Mouse (Mus musculus): Measurements from ENCODE around the gene Dcaf4. TPM values are rescaled to one million over a fixed set of nuclear protein-coding genes. Genes with fewer than 3 reads are reported as not detected.

The Dcaf4 gene
- polyA plus RNA-seq, 2 experiments from 2014 or later: 17.7 to 21.2 TPM

DNA sequence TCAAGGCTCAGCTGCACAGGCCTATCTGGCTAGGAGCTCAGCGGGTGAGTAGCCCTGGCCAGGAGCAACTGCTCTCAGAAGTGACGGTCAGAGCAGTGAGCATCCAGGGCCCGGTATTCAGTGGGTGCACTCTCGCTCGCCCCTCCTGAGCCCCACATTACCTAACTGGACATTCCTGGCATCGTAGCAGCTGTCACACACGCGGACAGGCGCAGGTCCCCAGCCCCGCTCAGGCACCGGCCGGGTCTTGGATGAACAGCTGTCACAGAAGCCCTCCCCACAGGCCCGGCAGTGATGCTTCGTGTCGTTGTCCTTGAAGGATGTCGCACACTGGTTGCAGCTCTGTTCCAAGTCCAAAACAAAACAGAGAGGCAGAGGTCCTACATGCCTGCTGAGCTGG is 31.0 kb downstream of the Dcaf4 start:
- no peak for ATAC-seq

DNA sequence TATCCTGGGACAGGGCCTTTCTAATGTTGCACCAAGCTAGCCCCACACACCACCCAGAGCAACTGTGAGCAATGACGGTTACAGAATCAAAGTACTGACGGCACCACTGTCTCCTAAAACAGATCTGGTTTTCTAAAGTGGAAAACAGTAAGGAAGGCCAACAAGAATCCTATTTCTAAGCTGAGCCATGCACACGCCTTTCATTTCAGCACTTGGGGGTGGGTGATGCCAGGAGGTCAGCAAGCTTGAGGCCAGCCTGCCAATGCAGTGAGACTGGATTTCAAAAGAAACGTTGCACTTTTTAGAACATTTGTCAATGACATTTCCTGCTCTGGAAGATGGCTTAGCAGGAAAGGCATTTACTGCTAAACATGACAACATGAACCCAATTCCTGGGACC is 33.5 kb downstream of the Dcaf4 start:
- ATAC-seq: no peak

DNA sequence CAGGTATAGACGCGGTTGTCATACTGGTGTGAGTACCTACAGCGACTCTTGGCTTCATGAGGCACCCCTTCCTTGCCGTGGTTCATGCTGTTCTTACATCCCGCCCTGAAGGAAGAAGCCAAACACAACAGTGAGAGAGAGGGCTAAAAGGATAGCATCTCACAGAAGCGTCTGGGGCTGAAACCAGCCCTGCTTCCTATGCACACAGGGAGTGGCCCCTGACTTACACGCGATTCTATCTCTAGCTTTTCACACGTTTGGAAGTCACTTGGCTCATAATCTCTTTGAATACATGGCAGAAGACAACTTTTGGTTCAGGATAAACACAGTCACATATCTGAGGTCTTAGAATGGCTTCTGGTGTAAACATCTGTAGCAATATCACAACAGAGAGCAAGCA is 35.3 kb downstream of the Dcaf4 start:
- ATAC-seq: no peak

DNA sequence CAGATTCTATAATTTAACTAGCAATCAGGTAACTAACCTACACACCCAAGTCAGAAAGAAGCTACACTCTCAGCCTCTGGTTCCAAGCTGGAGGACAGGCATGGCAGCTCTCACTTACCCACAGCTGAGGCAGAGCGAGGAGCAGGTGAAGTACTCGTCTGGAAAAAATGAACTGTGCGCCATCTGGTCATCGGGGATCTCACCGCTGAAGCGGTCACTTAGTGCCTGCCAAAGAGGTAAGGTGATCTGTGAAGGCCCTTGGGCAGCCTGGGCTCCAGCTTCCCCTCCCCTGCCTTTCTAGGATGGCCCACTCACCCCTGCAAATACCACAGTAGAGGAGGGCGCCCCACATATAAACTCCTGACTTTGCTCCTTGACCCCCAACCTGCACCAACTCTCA is 38.2 kb downstream of the Dcaf4 start:
- no peak for ATAC-seq

DNA sequence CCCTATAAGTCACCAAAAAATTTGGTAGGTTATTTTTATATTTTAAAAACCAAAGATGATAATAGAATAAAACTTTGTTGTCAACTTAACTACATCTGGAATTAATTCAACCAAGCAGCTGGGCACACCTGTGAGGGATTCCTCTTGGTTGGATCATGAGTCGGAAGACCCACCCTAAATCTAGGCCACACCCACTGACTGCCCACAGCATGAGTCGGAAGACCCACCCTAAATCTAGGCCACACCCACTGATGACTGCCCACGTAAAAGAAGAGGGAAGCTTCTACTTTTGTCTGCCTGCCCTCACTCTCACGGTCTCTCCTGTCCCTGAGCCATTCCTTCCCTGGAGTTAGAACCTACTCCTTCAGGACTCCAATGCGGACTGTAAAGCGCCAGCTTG is 39.9 kb downstream of the Dcaf4 start:
- no peak for ATAC-seq

DNA sequence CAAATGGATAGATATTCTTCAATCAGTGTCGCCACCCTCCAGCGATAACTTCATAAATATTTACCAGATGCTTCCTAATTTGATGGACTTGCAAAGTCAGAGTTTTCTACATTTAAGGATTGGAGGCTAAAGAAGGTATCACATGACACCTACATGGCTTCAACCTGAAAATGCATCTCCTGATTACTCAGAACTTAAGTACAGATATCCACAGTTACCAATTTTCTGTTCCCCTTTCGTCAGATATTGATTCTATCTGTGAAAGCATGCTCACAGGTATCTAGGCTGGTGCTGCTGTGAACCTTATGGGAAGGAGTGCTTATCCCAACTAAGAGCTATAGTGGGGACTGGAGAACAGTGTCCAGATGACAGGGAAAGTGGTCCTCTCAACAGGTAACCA is 42.3 kb downstream of the Dcaf4 start:
- ATAC-seq: no peak

DNA sequence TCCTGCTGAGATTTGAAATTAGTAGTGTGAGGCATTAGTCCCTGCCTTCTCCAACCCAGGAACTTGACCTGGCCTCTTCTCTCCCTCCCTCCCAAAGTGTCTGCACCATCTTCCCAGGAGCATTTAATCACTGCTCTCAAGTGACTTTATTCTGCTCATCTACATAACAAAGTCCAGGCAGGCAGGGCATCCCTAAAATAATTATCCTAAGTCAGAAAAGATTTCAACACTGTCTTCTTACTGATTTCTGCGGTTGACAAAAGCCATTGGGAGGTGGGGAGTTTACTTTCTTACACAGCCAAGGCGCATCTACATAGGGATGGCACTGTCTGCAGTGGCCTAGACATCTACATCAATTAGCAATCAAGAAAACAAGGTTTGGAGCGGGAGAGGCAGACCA is 49.6 kb downstream of the Dcaf4 start:
- no peak for ATAC-seq

DNA sequence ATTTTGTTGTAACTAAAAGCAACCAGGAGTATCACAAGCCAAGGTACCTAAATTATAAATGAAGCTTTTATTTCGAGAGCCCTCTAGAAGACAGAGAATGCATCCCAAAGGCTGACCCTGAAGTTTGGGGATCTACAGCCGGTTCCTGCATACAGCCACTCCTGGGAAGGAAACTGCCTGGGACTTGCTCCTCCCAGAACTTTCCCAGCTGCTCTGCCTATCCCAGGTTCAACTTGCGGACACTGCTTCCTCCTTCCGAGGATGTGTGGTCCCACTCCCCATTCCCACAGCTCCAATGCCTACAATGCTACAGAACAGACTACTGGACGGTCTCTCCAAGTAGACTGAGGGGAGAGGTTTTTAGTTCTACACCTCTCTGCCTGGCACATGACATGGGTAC is 52.5 kb downstream of the Dcaf4 start:
- ATAC-seq: no peak

DNA sequence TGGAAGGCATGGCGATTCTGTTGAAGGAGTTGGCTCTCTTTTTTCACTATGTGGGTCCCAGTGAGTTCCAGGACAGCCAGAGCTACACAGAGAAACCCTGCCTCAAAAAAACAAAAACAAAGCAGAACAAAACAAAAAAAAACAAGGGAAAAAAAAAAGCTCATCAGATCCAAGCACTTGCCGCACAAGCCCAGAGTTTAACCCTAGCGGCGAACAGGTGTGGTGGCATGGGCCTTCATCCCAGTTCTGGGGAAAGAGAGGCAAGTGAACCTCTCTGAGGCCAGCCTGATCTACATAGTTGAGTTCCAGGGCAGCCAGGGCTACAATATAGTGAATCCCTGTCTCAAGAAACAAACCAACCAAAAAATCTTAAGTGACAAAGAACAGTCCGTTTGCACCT is 57.2 kb downstream of the Dcaf4 start:
- ATAC-seq: no peak

DNA sequence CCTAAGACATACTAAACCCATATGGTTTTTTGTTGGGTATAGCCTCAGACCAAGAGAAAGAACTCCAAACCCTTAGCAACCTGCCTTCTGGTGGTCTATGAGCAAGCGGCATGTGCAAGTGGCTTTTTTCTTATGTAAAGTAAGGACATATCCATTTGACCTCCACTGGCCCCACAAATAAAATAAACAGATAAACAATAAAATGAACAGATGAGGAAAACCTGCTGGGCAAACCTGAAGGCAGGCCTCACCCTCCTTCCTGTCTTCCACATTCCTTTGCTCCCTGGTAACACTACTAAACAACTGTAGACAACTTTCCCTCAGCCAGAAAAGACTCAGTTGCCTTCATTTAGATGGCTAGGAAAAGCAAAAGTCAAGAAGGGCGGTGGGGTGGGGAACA is 58.1 kb downstream of the Dcaf4 start:
- ATAC-seq: no peak

DNA sequence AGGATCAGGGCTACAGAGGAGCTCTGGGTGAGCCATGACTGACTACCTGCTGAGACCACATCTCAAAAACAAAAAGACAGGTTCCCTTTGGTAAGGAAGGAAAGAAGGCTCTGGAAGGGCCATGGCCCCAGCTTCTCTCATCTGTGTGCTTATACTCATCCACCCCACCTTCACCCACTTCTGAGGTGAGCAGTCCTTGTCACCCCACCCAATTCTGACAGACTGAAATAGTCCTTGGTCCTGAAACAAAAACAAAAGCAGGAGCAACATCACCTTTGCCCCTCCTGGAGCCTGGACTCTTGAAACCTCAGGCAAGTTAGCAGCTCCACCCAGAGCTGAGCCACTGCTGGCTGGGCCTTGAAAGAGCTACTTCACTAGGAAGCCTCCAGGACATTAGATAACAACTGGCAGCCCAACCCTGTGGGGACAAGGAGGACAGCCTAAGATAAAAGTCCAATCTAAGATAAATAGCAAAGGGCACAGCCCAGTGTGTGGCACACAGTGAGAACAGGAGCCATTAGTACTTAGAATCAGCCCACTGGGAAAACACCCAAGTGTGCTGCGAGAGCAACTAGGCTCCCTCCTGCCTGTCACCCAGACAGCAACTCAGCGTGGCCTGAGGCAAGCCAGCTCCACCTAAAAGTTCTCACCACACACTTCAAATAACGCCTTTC is 58.8 kb downstream of the Dcaf4 start:
- no peak for ATAC-seq

DNA sequence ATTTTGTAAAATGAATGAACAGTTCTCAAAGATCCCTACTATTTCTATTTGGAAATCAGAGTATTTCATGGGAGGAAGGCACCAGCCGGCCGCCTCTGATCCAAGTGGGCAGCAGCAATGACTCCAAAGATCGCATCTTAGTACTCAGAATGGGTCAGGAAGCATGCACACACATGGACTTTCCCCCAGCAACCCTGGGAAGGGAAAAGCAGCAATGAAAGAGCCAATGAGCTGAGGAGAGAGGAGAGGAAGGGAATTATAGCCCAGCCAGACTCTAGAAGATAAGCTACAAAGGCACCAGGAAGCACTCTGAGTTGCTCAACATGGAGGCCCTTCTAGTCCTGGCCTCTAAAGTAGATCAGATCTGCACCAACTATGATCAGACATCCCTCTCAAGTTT is 60.0 kb downstream of the Dcaf4 start:
- ATAC-seq: no peak

DNA sequence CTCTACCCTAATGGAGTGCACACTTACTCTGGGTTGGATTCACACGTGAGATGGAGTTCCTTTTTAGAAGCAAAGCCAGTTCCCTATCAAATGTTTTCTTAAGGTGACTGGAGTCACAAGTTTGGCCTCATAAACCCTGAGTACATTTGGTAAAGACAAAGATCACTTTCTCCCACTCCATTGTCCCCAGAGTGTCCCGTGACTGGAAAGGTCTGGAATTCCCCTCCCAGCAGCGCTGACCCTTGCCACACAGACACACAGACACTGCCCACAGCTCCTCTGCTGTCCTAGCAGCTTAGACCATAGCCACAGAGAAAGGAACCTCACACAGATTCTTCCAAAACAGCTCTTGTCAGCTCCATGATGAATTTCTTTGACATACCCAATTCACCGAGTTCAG is 61.8 kb downstream of the Dcaf4 start:
- no peak for ATAC-seq

DNA sequence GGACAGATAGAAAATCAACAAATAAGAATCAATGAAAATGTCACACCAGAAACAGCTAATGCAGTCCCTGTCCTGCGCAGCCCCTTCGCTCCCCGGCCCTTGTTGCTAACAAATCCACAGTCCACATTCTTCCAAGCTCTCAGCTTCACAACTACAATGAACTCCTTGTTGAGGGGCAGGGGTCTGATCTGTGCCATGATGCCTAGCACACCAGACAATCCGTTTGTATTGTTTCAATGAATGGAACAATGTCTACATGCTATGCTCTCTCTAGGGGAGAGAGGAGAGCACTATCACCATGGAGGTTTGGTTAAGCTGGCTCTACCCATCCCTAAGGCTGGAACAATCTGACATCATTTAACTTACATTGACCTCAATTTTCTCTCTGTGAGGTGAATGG is 62.5 kb downstream of the Dcaf4 start:
- no peak for ATAC-seq

DNA sequence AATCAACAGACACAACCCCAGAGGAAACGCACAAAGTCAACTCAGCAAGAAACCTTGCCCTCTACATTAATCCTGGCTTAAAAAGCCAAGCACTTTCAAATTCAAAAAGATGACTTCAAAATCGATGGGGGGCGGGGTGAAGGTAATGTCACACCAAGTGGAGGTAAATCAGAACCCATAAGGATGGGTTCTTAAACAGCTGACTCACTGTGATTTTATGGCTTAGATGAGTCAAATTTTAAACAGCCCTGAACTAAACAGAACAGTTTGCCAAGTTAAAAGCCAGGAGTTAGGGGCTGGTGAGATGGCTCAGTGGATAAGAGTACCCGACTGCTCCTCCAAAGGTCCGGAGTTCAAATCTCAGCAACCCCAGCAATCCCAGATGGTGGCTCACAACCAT is 66.4 kb downstream of the Dcaf4 start:
- ATAC-seq: no peak

Other genes with a start within 250 kb of the Dcaf4 start
- 1 to 10 TPM in 1 of 2 experiments, under 1 TPM in 1; 0.76 to 1.0 TPM for gene Dpf3, start 32.8 kb upstream of the Dcaf4 start, polyA plus RNA-seq (2017; shearing (Covaris generic))
- gene Zfyve1, start 76.8 kb downstream of the Dcaf4 start, polyA plus RNA-seq (2017; shearing (Covaris generic)): 10 to 100 TPM in 1 of 2 experiments, 1 to 10 TPM in 1; 8.1 to 12.2 TPM
- 100 to 1,000 TPM; 387 to 393 TPM for gene Rbm25, start 110.8 kb downstream of the Dcaf4 start, polyA plus RNA-seq (2017; shearing (Covaris generic))
- 100 to 1,000 TPM in 1 of 2 experiments, 10 to 100 TPM in 1; 95.7 to 120 TPM for gene Psen1, start 167.7 kb downstream of the Dcaf4 start, polyA plus RNA-seq (2017; shearing (Covaris generic))
- gene Papln, start 243.2 kb downstream of the Dcaf4 start, polyA plus RNA-seq (2017; shearing (Covaris generic)): not detected

Measured in activated CD4-positive, CD25-positive, alpha-beta regulatory T cell, adult 4 months (primary cell).